Mouse (Mus musculus): ENCODE data around the gene Pgm2.

- TF ChIP-seq POLR2A (IDR thresholded peaks at IDR 0.05; ENCODE audit: insufficient read length, low read depth) (no peak), TCF12 (IDR thresholded peaks at IDR 0.05; ENCODE audit: insufficient read depth, poor library complexity, severe bottlenecking) (no peak), CEBPB (IDR thresholded peaks at IDR 0.05; ENCODE audit: insufficient read depth, poor library complexity, severe bottlenecking) (no peak)
Observed at GRCm38 (mm10) chr5:64056210-64056609, 36.5 kb upstream of the Pgm2 start.
